Mouse (Mus musculus): ENCODE results near the gene Gm12184. TPM values are rescaled to one million over a fixed set of nuclear protein-coding genes. Genes with fewer than 3 reads are reported as not detected.

Gm12184 gene
- polyA plus RNA-seq, 1 experiment = 26.0 TPM

DNA sequence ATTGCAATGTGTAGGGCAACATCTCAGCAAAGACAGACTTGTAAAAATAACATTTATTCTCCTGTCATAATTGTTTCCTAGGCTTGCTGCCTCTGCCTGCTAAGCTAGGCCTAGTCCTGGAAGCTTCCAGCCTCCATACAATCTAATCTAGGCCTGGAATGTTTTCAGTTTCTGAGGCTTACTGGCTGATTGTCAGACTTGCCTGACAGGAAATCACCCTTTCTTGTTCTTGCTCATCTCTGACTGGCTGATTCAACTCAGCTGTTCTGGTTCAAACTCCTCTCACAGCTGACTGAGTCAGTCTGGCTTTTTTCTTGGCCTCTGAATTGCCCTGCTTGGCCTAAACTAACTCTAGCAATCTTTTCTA, 6.2 kb downstream of the Gm12184 start:
- no peak overlapping the region for H3K4me3 ChIP-seq (ENCODE audit: insufficient read depth, low read depth, low read length)
- H3K27ac ChIP-seq (replicated peaks; ENCODE audit: low read depth, low read length) = no peak overlapping the region
- peaks cover 15% of the 10 kb centered on the region for H3K4me1 ChIP-seq (ENCODE audit: control insufficient read depth, insufficient read depth, insufficient read length, low read length)

GRCm38 (mm10) chr11:48819614-48820307, 6.7 kb downstream of the Gm12184 start:
- no peak overlapping the region for H3K27ac ChIP-seq (replicated peaks; ENCODE audit: low read depth, low read length)
- H3K4me1 ChIP-seq (ENCODE audit: control insufficient read depth, insufficient read depth, insufficient read length, low read length) = peaks cover 15% of the 10 kb centered on the region
- H3K4me3 ChIP-seq (ENCODE audit: insufficient read depth, low read depth, low read length) = no peak overlapping the region

DNA sequence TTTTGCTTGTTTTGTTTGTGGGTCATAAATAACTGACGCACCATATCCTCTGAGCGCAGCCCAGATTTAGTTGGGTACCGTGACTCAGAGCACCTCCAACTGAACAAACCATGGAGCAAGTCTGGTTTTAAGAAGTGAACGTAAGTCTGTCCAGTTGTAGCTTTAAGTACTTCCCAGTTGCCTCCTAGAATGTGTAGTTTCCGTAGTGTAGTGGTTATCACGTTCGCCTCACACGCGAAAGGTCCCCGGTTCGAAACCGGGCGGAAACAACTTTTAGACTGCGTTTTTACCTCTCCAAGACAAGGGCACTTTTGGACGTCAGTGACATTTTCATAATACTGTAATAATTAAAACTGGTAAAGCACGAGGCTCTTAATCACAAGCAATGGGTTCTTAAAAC, 8.1 kb downstream of the Gm12184 start:
- Histone ChIP-seq H3K4me1 (ENCODE audit: control insufficient read depth, insufficient read depth, insufficient read length, low read length) (peaks cover 7% of the 10 kb centered on the region), H3K27ac (replicated peaks; ENCODE audit: low read depth, low read length) (0 out of 2 replicates have a peak overlapping the region, but pooled peaks have one; percentile 42), H3K4me3 (ENCODE audit: insufficient read depth, low read depth, low read length) (peak overlapping the region; percentile 68)

DNA sequence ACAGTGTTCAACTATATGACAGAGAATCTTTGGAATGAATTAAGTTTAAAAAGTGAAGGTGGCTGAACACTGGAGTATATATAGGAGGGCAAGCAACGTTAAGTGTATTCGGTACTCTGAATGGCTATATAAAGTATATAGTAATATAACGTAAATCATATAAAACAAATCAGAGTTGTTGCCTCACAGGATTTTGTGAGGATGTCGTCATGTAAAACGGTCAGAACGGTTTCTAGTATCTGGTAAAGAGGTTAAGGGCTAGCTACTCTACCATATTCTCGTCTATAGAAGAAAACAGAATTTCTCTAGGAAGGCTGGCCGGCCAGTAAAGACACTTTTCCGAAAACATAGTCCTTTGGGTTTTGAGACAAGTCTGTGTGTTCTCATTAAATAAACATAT, 8.7 kb downstream of the Gm12184 start:
- Histone ChIP-seq H3K4me1 (ENCODE audit: control insufficient read depth, insufficient read depth, insufficient read length, low read length) (peaks cover 7% of the 10 kb centered on the region), H3K4me3 (ENCODE audit: insufficient read depth, low read depth, low read length) (peak overlapping the region; percentile 84), H3K27ac (replicated peaks; ENCODE audit: low read depth, low read length) (peak overlapping the region; percentile 66; the same call in 1 of the 2 replicates)

- Histone ChIP-seq H3K4me1 (ENCODE audit: control insufficient read depth, insufficient read depth, insufficient read length, low read length) (peaks cover 7% of the 10 kb centered on the region), H3K4me3 (ENCODE audit: insufficient read depth, low read depth, low read length) (peak within 1 kb of the TSS; percentile 84), H3K27ac (replicated peaks; ENCODE audit: low read depth, low read length) (peak within 1 kb of the TSS; percentile 98)
These were observed 9.4 kb downstream of the Gm12184 start, which contains the start of gene Trim41 for GRCm38 (mm10) chr11:48816800-48817665. Gene Trim41, minus strand, starts transcription at chr11:48817353.

DNA sequence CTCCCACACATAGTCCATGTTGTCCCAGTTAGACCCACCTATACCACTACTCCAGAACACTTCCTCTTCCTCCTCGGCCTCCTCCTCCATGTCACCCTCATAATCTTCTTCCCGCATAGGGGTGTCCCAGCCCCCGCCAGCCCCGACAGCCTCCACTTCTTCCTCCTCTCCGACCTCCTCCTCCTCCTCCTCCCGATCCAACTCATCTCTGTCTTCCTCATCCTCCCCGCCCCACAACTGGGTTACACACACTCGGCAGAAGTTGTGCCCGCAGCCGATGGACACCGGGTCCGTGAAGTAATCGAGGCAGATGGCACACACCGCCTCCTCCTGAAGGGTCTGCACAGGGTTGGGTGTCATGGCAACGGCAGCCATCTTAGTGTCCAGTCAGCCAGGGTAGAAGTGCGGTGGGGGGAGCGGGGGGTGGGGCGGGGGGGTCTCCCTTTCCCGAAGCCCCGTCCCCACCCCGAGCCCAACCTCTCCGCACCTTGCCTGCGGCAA, 10.1 kb downstream of the Gm12184 start:
- peaks cover 7% of the 10 kb centered on the region for H3K4me1 ChIP-seq (ENCODE audit: control insufficient read depth, insufficient read depth, insufficient read length, low read length)
- peak overlapping the region; percentile 64; the same call in 1 of the 2 replicates for H3K27ac ChIP-seq (replicated peaks; ENCODE audit: low read depth, low read length)
- peak overlapping the region; percentile 73 for H3K4me3 ChIP-seq (ENCODE audit: insufficient read depth, low read depth, low read length)

- Histone ChIP-seq H3K4me3 (ENCODE audit: insufficient read depth, low read depth, low read length) (peak overlapping the region; percentile 73), H3K27ac (replicated peaks; ENCODE audit: low read depth, low read length) (peak overlapping the region; percentile 64; the same call in 1 of the 2 replicates), H3K4me1 (ENCODE audit: control insufficient read depth, insufficient read depth, insufficient read length, low read length) (peaks cover 7% of the 10 kb centered on the region)
These were observed 10.6 kb downstream of the Gm12184 start for GRCm38 (mm10) chr11:48815851-48816250.

DNA sequence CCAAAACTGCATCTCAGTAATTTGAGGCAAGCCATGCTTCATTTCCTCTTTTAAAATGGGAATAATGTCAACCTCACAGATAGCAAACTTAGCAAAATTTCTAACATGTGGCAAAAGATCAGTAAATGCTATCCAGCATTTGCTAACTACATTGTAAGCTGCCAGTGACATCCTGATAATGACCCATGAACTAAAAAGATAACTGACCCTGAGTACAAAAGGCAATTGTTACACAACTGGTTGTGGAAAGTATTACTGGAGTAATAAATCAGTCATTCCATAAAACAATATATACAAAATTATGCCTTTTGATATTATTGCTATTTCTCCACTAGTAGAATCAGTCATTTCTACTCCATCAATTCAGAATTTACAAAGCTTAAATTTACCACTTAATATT, 12.7 kb downstream of the Gm12184 start:
- Histone ChIP-seq H3K4me3 (ENCODE audit: insufficient read depth, low read depth, low read length) (no peak overlapping the region), H3K4me1 (ENCODE audit: control insufficient read depth, insufficient read depth, insufficient read length, low read length) (peaks cover 7% of the 10 kb centered on the region), H3K27ac (replicated peaks; ENCODE audit: low read depth, low read length) (no peak overlapping the region)

DNA sequence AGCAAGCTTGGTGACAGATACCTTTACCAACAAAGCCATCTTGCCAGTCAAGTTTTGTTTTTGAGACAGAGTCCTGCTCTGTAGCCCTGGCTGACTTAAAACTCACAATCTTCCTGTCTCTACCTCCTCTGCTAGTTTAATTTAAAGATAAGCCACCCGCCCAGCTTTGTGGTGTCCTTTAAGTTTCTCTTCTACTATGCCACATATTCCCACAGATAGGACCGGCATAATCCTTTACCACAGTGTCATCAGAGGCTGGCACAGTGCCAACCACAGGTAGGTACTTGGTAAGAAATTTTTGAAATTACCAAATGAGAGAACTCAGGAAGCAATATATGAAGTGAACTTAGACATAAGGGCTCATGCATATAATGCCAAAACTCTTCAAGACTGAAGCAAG, 16.3 kb downstream of the Gm12184 start:
- no peak overlapping the region for H3K4me3 ChIP-seq (ENCODE audit: insufficient read depth, low read depth, low read length)
- no peak overlapping the region for H3K27ac ChIP-seq (replicated peaks; ENCODE audit: low read depth, low read length)
- no peaks in the 10 kb centered on the region for H3K4me1 ChIP-seq (ENCODE audit: control insufficient read depth, insufficient read depth, insufficient read length, low read length)

GRCm38 (mm10) chr11:48809434-48809830, 17.0 kb downstream of the Gm12184 start:
- H3K4me1 ChIP-seq (ENCODE audit: control insufficient read depth, insufficient read depth, insufficient read length, low read length) = no peaks in the 10 kb centered on the region
- no peak overlapping the region for H3K4me3 ChIP-seq (ENCODE audit: insufficient read depth, low read depth, low read length)

DNA sequence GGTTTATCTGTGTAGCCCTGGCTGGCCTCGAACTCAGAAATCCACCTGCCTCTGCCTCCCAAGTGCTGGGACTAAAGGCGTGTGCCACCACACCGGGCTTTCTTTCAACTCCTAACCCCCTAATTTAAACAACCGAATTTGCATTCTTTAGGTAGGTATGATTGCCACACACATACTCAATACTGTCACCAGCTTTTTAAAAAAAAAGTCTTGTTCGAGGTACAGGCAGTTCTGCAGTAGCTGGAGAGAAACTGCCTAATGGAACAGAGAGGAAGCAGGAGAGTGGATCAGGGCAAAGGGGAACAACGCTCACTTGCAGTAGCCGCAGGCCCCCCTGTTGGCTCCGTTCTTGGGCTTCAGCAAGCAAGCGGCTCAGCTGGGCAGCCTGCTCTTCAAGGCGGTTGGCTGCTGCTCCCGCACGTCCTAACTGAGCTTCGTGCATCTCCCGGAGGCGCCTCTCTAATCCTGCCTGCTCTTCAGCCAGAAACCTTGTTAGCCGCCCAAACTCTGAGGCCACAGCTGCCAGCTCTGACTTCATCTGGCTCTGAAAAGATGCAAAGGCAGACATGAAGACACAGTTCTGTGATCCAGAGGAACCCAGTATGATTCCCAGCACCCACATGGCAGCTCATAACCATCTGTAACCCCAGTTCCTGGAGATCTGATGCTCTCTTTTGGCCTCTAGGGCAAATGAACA, 17.6 kb downstream of the Gm12184 start:
- H3K27ac ChIP-seq (replicated peaks; ENCODE audit: low read depth, low read length) = no peak overlapping the region
- no peak overlapping the region for H3K4me3 ChIP-seq (ENCODE audit: insufficient read depth, low read depth, low read length)
- no peaks in the 10 kb centered on the region for H3K4me1 ChIP-seq (ENCODE audit: control insufficient read depth, insufficient read depth, insufficient read length, low read length)

More at GRCm38 (mm10) chr11:48809434-48809830, 17.0 kb downstream of the Gm12184 start:
- no peak overlapping the region for H3K27ac ChIP-seq (replicated peaks; ENCODE audit: low read depth, low read length)

GRCm38 (mm10) chr11:48808304-48808646, 18.2 kb downstream of the Gm12184 start:
- H3K27ac ChIP-seq (replicated peaks; ENCODE audit: low read depth, low read length) = no peak overlapping the region
- no peak overlapping the region for H3K4me3 ChIP-seq (ENCODE audit: insufficient read depth, low read depth, low read length)
- H3K4me1 ChIP-seq (ENCODE audit: control insufficient read depth, insufficient read depth, insufficient read length, low read length) = no peaks in the 10 kb centered on the region

- Histone ChIP-seq H3K4me1 (ENCODE audit: control insufficient read depth, insufficient read depth, insufficient read length, low read length) (no peaks in the 10 kb centered on the region), H3K4me3 (ENCODE audit: insufficient read depth, low read depth, low read length) (no peak overlapping the region), H3K27ac (replicated peaks; ENCODE audit: low read depth, low read length) (no peak overlapping the region)
These were observed 18.7 kb downstream of the Gm12184 start for GRCm38 (mm10) chr11:48807563-48808303.

- Histone ChIP-seq H3K27ac (replicated peaks; ENCODE audit: low read depth, low read length) (no peak overlapping the region), H3K4me1 (ENCODE audit: control insufficient read depth, insufficient read depth, insufficient read length, low read length) (no peaks in the 10 kb centered on the region), H3K4me3 (ENCODE audit: insufficient read depth, low read depth, low read length) (no peak overlapping the region)
These were observed 19.4 kb downstream of the Gm12184 start for GRCm38 (mm10) chr11:48806856-48807562.

All from brown adipose tissue, adult 24 weeks (tissue).